Mouse (Mus musculus): ENCODE results near the gene Npm3.

The Npm3 gene

GRCm38 (mm10) chr19:45731658-45732057, 17.7 kb downstream of the Npm3 start:
- DNase-seq = no peak

- no peak for DNase-seq
Observed at GRCm38 (mm10) chr19:45730042-45730441, 19.3 kb downstream of the Npm3 start.

DNA sequence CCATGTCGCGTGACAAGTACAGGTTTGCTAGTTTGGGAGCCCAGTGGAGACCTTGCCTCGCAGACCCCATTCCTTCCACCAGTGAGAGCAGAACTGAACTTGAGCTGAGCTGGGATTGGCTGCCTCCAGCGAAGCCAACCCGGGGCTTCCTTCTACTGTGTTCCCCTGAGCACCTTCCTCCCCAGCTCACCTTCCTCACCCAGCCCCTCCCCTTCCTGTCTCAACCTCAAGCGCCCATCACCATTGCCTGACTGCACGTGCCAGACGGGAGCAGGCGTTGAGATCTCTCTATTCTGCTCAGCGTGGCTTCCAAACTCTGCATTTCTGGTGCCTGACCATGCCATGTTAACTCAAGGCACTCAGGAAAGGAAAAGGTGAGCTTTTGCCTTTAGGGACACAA, 22.2 kb downstream of the Npm3 start:
- no peak for DNase-seq

GRCm38 (mm10) chr19:45725677-45726277, 23.6 kb downstream of the Npm3 start:
- DNase-seq = no peak

- no peak for DNase-seq
Observed at GRCm38 (mm10) chr19:45722188-45722587, 27.2 kb downstream of the Npm3 start.

DNA sequence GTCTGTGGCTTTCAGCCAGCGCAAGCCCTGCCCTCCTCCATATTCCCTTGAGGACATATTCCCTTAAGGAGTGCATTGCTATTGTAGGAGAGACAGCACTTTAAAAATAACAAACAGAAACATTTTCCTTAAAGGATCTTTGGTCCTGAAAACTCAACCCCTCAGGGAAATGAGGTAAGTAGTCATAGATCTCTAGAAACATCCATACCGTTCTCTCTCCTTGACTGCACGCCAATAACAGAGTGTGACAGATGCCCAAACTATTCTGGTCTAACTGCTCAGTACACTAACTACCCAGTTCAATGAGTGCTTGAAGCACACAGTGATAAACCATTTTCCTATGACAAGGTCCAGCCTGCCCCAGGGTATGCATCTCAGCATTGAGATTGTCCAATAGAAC, 31.1 kb downstream of the Npm3 start:
- no peak for DNase-seq

DNA sequence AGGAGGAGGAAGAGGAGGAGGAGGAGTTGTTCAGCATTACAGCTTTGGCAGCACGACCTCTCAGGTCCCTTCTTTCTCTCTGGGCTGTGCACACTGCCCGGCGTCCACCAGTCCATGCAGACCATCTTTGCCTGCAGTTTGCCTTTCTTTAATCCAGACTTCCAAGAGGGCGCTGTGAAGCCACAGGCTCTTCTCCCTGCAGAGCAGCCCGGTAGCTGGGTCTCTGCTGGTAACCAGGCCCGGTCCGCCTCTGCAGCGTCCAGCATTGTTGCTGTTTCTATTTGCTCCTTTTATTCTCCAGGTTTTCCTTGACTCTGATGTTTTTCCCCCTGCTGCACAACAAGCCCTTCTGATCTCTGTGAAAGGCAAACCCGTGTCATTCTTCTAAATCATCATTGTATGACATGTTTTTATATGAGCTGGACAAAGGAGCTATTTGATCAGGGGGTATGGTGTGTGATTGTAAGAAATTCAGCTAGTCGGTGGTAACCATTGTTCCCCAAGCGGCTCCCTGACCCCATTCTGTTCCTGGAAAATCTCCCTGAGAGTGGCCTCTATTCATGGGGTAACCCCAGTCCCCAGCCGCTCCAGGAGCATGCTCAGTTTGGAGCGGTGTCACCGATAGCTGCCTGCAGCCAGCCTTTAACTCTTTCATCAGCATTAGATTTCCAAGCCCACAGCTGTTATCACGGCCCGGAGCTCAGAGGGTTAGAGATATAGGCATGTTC, 31.7 kb downstream of the Npm3 start:
- DNase-seq = peak; percentile 66 to 76

- no peak for DNase-seq
Observed at GRCm38 (mm10) chr19:45708704-45709103, 40.7 kb downstream of the Npm3 start.

All from cerebellum, adult 18-20 months (tissue).